Mouse (Mus musculus): ENCODE measurements around the gene Cdc26. TPM values are rescaled to one million over a fixed set of nuclear protein-coding genes. Genes with fewer than 3 reads are reported as not detected.

The Cdc26 gene
- total RNA-seq, 2 experiments from 2014 or later, result 40.2 to 45.3 TPM

DNA sequence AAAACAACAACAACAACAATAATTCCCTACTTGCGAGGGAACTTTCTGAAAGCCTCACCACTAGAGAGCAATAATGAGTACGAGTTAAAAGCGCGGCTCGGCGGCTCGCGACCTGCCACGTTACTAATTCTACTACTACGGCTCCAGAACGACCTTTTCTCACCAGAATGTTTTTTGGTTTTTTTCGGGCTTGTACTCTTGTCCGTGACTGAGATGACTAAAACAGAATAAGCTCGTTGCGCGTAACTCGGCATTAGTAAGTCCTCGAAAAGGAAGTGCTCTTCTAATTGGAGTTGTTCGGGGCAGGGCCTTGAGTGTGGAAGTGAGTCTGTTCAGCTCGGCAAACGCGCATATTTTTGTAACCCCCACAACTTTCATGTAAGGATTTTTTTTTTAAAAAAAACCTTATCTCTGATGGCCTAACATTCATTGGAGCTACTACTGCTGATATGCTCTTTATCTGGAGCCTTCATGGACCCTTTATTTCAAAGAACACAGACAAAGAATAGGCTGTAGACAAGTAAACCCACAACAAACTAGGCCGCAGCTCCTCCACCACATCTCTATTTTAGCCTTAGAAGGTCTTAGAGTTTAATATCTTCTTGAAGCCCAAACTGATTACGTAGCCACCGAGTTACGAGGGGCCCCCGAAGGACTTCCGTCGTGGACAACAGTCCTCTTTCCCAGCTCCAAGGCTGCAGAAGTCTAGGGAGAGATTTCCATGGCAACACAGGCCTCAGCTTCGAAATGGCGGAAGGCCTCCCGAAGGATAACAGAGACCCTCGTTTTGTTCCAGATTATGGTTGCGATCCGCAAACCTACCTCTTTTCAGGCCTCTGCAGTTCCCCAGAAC lies 486 bp downstream of the Cdc26 start:
- peak; percentile 22 to 28 for DNase-seq
- intact Hi-C loops (cut with DNase I), result loop anchor here (5.0 kb wide), 1 partner anchor 66 kb away; no protein-coding TSS in a partner anchor

DNA sequence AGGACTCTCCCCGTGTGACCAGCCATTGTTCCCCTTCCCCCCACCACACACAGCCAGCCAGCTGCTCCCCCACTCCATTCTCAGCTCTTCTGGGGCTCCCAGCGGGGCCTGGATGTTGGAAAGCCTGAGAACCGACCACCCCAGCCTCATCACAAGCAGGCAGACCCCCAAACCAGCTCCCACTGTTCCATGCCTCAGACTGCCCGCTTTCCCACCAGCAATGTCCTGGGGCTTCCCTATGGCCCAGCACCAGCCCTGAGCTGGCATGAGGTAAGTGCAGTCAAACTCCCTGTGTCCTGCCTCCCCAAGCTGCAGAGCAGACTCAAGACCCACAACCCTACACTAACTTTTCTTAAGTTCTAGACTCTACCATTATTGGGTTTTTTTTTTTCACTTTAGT lies 2.3 kb downstream of the Cdc26 start:
- no peak for DNase-seq
- intact Hi-C loops (cut with DNase I), result loop anchor here (5.0 kb wide), 1 partner anchor 64 kb away; no protein-coding TSS in a partner anchor

GRCm38 (mm10) chr4:62398956-62399355 lies 9.5 kb downstream of the Cdc26 start:
- intact Hi-C loops (cut with DNase I), result no loop called here
- no peak for DNase-seq

DNA sequence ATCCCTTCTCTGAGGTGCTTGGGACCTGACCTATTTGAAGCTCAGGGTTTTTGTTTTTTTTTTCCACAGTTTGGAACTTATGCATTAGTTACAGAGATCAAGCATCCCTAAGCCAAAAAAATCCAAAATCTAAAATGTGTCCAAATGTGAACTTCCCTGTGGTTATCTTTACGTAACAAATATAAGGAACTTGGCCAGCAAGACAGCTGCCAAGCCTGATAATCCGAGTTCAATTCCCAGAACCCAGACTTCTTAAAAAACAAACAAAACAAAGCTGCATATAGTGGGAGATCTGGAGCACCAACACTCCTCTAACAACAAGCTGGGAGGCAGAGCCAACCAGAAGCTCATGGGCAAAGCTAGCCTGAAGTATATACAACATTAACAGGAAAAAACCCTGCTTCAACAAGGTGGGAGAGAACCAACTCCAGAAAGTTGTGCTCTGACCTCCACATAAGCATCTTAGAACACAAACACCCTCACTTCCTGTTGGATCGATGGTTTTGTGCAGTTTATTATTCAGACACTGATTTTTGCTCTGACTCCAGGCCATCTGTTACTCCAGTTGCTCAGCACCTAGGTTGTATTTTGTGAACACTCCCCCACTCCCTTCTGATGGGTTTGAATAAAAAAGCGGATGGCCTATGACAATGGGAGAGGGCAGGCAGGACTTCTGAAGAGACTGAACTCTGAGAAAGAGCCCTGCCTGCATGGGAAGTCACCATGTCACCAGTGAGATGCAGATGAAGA lies 10.7 kb downstream of the Cdc26 start:
- intact Hi-C loops (cut with DNase I), result no loop called here
- no peak for DNase-seq

- no peak for DNase-seq
- intact Hi-C loops (cut with DNase I), result no loop called here
Observed at GRCm38 (mm10) chr4:62395806-62396205, 12.6 kb downstream of the Cdc26 start.

DNA sequence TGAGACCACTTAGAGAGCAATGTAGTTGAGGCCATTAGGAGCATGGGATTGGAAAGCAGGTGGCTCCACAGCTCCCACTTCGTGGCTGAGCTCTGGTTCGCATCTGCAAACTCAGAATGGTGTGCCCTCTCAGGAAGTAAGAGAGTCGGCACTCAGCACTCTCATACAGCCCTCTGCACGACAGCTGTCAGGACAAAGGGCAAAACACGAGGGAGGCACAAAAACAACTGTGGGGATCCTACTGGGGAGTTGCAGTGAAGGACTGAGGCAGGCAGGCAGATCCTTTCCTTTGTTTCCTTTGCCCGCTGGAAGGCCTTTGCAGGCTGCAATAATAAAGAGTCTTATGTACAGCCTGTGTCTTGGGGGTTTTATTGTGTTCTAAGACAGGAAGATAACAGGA lies 15.0 kb downstream of the Cdc26 start:
- intact Hi-C loops (cut with DNase I), result no loop called here
- no peak for DNase-seq

DNA sequence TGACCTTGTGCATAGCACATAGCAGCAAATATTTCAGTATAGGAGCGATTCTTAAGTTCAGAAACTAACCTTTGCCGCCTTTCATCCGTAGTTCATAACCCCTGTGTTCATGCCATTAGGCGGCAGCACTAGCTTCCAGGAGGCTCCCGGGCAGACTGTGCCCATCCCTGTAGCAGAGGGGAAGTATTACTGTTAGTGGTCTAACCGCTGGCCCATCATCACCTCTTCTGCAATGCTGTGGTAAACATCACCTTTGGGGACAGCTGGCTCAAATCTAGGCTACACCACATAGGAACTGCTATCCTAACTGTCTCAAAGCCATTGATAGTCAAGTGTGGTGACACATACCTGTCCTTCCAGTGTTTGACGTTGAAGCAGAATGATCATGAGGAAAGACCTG lies 16.6 kb downstream of the Cdc26 start:
- intact Hi-C loops (cut with DNase I), result no loop called here
- DNase-seq, result no peak

- intact Hi-C loops (cut with DNase I), result no loop called here
- DNase-seq, result no peak
Observed at GRCm38 (mm10) chr4:62389592-62390512, 18.6 kb downstream of the Cdc26 start.

DNA sequence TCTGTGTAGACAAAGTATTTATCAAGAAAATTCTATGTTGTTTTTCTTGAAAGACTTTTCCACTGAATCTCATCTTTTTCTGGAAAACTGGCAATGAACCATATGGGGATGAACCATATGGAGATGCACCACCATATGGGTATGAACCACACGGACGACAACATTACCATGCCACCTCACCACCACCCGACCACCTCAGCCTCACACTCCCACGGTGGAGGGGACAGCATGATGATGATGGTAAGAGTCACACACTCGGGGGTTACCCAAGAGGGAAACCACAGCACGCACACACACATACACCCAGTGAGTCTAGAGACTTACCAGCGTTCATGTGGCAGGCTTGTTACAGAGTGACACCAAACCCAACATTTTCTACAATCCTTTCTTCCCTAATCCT lies 23.0 kb downstream of the Cdc26 start:
- intact Hi-C loops (cut with DNase I), result no loop called here
- no peak for DNase-seq

- DNase-seq, result no peak
- intact Hi-C loops (cut with DNase I), result no loop called here
Observed at GRCm38 (mm10) chr4:62384159-62384558, 24.3 kb downstream of the Cdc26 start.

GRCm38 (mm10) chr4:62383752-62384151 lies 24.7 kb downstream of the Cdc26 start:
- DNase-seq, result no peak
- intact Hi-C loops (cut with DNase I), result no loop called here

DNA sequence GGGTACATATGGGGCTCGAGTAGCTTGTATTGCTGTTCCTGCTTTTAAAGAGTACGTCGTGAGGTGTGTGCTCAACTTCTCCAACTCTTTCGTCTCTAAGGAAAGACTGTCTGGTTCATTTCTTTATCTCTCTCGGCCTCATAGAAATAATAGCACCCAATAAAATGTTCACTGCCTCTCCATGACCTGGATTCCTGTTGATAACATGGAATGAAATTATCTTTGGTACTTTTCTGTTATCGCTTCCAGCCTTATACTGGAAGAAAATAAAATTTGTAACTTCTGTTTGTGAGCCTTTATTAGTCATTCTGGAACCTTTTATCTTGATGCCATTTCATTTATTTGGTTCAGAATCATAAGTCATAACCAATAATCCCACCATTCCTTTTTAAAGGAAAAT lies 25.2 kb downstream of the Cdc26 start:
- no peak for DNase-seq
- intact Hi-C loops (cut with DNase I), result no loop called here

GRCm38 (mm10) chr4:62379724-62380381 lies 28.6 kb downstream of the Cdc26 start:
- intact Hi-C loops (cut with DNase I), result no loop called here
- no peak for DNase-seq

DNA sequence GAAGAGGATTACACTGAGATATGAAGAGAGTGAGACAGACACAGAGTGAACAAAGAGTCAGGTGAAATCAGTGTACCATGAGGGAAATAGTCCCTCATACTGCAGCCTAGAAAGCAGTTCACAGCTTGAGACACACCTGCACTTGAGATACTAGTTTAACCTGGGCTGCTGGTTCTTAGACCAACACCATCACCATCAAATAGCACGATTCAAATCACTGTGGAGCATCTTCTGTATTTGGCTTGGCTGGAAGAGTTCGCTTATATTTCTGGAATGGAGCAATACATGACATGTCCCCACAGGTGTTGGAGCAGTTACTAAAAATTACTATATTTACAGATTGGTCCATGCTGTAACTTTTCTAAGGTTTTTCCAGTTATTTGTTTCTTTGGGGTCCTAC lies 32.3 kb downstream of the Cdc26 start:
- DNase-seq, result no peak
- intact Hi-C loops (cut with DNase I), result no loop called here

DNA sequence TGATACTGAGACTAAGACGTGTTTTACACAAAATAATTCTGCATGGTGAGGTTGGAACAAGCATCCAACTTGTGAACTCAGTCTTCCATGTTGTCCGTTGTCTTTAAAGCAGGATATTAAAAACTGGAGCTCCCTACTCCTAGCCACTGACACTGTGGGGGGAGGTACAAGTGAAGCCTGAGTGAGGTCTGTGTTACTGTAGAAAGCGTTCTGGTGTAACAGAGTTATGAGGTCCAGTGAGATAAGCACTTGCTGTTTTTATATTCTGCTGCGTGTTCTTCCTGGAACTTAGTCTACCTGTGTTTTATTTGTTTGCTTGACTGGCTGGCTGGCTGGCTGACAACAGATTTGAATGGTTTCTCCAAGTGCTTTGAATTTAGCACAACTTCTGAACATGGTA lies 34.1 kb downstream of the Cdc26 start:
- intact Hi-C loops (cut with DNase I), result no loop called here
- DNase-seq, result no peak

GRCm38 (mm10) chr4:62373668-62374067 lies 34.8 kb downstream of the Cdc26 start:
- intact Hi-C loops (cut with DNase I), result no loop called here
- no peak for DNase-seq

DNA sequence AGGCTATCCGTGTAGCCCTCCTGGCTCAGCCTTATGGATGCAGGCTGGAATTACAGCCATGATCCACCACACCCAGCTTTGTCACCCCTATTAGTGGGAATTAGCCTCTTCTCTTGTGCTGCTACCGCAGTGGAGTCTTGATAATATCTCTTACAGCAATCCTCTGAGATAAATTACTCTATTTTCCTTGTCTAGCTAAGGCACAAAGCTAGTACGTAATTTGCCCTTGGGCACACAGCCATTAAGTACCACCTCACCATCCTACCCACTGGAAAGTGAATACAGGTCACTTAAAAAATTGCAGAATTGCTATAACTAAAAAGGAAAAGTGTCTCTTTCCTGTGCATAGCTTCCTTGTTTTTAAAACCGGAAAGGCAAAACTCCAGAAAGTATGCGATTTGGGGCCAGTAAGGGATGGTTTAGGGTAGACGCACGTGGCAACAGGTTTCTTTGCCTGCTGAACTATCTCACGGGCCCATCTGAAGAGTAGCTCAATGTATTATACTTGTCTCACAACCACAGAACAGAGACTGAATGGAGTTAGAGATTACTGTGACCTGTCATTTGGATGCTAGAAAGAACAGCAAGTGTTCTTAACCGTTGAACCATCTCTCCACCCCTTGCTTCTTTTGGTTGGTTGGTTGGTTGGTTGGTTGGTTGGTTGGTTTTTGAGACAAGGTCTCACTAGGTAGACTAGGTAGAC lies 35.5 kb downstream of the Cdc26 start:
- DNase-seq, result no peak
- intact Hi-C loops (cut with DNase I), result no loop called here

DNA sequence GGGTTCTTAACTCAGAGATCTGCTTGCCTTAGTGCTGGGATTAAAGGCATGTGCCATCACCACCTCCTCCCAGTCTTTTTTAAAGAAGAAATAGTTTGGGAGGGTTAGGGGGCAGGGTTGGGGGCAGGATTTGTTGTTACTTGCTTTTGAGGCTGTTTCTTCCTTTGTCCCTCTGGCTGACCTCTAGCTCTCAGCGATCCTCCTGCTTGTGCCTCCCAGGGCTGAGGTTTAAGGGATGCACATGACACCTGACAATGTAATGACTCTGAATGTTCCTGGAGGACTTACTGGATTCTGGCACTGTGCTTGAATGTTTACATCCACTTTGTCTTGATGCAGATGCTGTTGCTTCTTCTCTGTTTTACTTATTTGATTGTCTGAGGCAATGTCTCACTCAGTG lies 36.0 kb downstream of the Cdc26 start:
- no peak for DNase-seq
- intact Hi-C loops (cut with DNase I), result no loop called here

- intact Hi-C loops (cut with DNase I), result no loop called here
- no peak for DNase-seq
Observed at GRCm38 (mm10) chr4:62369091-62369490, 39.4 kb downstream of the Cdc26 start.

DNA sequence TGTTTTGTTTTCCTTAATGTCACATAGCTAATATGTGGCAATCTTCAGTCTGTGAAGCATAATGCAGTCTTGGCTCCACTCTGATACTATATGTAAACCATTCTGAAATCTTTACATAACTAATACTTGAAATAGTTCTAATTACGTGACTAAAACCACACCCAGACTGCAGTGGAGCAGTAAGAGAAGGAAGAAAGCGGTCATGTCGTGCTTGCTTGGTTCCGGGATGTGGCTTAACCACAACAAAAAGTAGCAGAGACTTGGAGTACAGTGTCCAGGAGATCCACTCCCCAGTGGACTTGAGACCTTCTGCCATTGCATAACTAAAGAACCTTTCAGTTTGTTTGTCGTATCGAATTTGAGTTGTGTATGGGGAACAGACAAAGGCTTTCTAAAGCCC lies 40.9 kb downstream of the Cdc26 start:
- intact Hi-C loops (cut with DNase I), result no loop called here
- no peak for DNase-seq
